Mouse (Mus musculus): ENCODE data around the gene Csf3.

DNA sequence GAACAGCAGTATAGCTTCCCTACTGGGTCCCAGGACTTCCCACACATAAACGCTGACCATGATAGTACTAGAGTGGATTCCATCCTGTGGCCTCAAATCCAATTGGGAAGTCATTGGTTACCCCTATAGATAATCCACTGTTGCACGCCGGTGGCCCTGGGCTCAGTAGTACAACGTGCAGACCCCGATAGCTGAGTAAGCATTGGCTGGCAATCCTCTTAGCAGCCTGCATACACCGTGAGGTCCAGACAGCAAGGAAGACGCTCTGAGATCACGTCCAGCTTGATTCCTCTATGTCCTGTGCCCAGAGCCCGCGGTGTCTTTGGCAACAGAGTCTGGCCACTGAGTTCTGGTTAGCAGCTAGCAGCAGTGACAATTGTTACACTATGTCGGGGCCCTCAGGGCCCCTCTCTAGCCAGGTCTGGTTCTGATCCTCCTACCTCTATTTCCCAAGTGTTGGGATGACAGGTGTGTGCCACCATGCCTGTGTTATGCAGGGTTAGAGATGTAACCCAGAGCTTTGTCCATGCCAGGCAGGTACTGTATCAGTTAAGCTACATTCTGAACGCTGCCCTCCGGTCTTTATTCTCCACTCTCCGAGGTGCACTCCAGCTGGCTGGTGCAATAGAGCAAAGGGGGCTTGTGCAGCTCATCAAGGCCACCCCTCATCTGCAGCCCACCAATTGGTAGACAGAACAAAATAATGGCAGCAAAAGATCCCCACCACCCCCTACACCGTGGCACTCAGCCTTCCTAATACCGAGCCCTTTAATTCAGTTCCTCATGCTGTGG lies 2.0 kb upstream of the Csf3 start:
- no peak for TF ChIP-seq CTCF (IDR thresholded peaks at IDR 0.05; ENCODE audit: borderline replicate concordance, insufficient read depth, low read length)
- TF ChIP-seq POLR2A (IDR thresholded peaks at IDR 0.05; ENCODE audit: low read depth, low read length), result no peak

Measured in embryonic fibroblast, embryonic 13.5 days (primary cell).